Mouse (Mus musculus): ENCODE measurements at regions not wholly inside any gene's neighbourhood (a gene's known extent, or its start where the extent isn't known, plus 50 kb on each side); places are given as distances from the start of the nearest gene placed in this dataset.
A peak's percentile ranks its signal among the peaks of the same experiment; 100 is the strongest.
"Not testable (repeated sequence)": the region's sequence is repeated elsewhere in the genome, so short reads cannot be mapped to it uniquely, and the experiment has no call there.

DNA sequence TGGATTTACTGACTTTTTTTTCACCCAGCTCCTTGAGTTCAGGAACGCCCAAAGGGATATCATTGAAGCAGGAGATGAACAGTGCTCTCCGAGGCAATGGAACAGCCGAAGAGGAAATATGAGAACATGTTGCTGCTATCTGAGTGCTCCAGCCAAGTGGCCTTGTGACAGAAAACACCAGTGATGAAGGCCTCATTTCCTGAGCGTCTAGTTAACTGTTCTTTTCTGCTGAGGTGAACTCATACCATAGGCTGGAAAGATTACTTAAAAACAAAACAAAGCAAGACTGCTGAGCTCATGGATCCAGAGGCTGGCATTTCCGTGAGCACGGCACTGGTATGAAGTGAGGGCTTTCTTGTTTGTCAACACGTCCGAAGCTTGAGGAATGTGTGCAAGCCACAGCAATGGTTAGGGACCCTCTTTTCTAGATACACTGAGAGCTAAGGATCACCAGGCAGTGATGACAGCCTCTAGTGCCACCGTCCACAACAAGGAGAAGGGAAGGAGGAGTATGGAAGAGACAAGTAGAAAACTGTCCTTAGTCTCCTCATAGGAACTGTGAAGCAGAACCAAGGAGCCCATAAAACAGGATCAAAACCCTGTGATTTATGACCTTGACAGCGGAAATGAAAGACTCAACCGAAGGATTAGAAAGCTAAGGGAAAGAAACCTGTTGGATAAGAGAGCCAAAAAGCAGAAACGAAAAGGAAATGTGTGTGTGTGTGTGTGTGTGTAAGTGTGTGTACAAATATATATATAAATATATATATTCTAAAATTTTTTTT lies 200.4 kb downstream of the Fam43a start:
- no peak for DNase-seq (ENCODE audit: low spot score in 2 of 2)

DNA sequence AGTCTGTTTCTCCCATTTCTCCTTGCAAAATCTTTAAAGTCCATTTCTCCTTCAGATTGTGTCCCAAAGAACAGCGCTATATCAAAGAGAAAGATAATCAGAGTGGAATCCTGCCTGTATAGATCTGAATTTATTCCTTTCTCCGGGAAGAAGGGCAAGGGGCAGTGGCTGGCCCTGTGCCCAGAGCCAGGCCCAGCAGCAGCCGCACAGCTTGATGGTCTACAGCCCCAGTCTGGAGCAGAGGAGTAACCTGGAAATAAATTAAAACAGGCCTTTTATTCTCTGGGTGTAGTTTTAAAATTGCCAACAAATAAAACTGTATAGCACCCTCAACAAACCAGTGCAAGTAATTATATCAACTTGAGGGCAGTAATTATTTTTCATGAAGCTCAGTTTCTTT lies 204.5 kb downstream of the Fam43a start:
- DNase-seq (ENCODE audit: low spot score in 2 of 2): no peak

DNA sequence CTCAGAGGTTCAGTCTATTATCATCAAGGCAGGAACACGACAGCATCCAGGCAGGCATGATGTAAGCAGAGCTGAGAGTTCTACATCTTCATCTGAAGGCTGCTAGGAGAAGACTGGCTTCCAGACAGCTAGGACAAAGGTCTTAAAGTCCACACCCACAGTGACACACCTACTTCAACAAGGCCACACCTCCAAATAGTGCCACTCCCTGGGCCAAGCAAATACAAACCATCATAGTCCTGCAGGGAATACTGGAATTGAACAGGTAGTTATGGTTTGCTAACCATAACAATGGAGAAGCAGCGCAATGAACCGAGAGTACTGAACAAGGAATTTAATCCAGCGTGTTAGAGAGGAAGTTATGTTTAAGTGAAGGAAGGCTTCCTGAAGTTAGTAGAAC lies 206.7 kb downstream of the Fam43a start:
- DNase-seq (ENCODE audit: low spot score in 2 of 2): not testable (repeated sequence)

DNA sequence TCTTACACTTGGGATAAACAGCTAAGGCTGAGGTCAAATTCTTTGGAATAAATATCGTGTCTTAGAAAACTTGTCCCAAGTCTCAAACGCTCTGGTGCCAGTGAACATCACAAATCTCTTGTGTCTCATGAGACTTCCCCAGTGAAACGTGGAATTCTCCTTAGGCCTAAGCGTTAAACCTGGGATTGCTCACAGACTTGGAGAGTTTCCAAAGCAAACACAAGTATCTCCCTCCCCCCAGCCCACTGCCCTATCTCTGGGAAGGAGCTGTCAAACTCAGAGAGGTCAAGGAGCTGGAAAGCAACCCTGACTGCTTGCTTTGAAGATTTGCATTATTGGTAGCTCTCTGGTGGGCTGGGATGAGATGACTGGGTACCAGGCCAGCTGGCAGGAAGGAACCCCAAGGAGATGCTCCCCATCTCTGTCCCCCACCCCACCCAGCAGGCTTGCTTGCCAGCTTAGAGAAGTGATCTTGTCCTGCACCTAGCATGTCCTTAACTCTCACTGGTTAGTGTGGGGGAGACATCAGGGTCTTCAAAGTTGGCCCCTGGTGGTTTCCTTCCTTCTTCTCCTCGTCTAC lies 219.1 kb downstream of the Fam43a start:
- DNase-seq (ENCODE audit: low spot score in 2 of 2): no peak

DNA sequence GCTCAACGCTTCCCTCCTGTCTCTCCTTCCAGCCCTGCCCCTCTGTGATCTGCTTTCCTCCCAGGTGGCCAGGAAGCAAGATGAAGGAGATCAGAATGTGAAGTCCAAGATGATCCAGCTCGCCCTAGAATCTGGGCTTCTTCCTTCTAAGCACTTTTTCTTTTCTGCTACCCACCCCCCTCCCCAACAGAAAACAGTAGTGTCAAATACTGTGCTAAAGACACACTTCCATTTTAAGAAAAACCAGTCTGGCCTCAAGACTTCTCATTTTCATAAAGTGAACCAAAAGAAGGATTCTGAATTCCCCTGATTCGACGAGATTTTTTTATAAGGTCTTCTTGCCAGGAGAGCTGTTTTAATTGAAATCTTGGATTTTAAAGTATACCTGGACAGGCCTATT lies 219.8 kb downstream of the Fam43a start:
- DNase-seq (ENCODE audit: low spot score in 2 of 2): no peak

DNA sequence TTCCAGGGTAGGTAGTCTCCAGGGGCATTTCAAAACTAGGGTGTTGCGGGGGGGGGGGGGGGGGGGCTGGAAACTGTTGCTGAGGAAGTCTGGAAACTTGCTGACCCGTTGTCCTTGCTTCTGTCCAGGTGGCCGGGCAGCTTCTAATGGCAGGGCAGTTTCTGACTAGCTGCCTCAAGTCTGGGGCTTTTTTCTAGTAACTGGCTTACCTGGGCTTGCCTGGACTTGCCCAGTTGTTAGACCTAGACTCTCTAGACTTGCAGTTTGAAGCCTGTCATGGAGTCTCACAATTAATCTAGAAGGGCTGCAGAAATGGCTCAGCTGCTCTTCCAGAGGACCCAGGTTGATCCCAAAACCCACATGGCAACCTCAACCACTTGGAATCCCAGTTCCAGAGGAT lies 220.7 kb downstream of the Fam43a start:
- DNase-seq (ENCODE audit: low spot score in 2 of 2): no peak

DNA sequence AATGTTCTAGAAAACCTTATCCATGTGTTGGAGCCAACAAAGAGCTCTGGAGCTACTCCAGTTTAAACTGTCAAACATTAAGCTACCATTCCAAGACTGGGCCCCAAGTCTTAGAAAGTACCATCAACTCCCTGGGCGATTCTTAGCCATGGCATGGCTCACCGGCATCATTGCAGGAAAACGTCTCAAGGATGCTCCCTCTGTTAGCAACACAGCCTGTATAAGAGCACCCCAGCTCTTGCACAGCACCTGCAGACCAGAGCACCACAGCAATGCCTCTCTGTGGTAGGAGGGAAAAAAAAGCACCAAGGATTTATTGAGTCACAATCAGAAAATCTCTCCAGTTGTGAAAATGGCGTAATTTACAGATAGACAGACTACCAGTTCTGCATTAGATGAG lies 221.2 kb downstream of the Fam43a start:
- DNase-seq (ENCODE audit: low spot score in 2 of 2): no peak

DNA sequence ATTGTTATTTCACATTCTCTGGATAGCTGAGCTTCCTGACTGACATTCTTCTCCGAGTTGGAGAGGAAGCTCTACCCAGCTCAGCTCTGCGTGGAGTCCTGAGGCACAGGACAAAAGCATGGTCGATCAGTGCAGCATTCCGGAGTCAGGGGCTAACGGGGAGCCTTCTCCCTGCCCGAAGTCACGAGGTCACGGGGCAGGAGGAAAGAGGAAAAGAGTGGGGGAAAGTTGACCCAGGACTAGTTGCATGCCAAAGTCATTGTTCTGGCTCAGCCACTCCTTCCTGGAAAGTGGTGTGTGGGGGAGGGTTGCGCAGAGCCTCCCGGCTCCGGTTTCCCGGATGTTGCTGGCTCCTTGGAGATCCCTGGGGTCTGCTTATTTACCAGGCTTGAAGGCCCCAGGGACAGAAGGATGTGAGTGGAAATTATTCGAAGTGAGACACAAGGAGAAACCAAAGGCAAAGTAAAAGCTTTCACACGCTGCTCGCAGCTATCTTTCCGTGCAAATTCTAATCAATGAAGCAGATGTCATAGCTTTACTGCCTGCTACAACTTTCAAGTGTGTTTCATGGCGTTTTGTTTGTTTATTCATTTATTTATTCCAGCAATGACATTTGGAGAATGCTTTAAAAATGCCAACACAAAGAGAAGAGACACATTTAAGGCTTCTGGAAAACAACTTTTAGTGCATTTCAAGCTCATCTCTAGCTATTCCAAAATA lies 221.8 kb downstream of the Fam43a start:
- peak in 1 of 2 experiments; percentile 67 for DNase-seq (ENCODE audit: low spot score in 2 of 2)

DNA sequence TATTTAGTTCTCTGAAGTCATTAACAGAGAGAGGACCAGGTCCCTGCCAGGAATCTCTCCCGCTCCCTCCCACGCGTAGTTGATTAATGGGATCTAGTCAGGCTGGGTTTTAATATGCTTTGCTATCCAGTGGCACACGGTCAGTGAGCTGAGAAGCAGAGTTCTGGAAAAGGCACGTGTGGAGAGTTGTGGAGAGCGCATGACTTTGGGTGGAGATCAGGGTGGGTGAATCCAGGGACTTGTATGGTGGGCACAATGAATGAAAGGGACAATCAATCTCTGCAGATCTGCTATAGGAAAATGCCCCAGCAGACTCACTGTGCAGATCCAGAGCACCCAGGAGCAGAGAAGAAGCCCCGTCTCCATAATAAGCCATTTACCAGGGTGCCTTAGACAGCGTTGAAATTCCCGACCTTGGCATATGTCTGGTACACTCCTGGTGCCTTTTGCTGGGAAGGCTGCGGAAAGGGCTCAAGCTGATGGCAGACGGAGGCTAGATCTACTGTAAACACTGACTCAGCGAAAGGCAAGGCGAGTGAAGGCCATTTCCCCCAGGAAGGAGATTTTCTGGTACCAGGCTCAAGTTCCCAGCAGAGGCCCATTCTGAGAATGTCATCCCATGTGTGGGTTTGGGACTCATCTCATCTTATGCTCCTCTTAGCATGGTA lies 222.5 kb downstream of the Fam43a start:
- DNase-seq (ENCODE audit: low spot score in 2 of 2): peak in 1 of 2 experiments; percentile 41

DNA sequence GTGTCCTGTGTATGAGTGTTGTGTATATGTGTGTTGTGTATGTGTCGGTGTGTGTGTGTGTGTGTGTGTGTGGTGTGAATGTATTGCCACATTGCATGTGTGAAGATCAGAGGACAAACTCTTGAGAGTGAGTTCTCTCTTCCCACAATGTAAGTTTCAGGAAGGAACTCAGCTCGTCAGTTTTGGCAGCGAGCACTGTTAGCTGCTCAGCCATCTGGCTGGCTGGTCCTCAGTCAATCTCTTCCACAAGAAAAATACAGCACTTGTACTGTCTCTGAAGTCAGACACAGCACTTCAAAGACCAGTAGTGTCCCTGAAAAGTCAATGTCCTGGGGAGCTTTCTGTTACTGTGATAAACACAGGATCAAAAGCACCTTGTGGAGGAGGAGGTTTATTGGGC lies 226.6 kb downstream of the Fam43a start:
- DNase-seq (ENCODE audit: low spot score in 2 of 2): no peak

DNA sequence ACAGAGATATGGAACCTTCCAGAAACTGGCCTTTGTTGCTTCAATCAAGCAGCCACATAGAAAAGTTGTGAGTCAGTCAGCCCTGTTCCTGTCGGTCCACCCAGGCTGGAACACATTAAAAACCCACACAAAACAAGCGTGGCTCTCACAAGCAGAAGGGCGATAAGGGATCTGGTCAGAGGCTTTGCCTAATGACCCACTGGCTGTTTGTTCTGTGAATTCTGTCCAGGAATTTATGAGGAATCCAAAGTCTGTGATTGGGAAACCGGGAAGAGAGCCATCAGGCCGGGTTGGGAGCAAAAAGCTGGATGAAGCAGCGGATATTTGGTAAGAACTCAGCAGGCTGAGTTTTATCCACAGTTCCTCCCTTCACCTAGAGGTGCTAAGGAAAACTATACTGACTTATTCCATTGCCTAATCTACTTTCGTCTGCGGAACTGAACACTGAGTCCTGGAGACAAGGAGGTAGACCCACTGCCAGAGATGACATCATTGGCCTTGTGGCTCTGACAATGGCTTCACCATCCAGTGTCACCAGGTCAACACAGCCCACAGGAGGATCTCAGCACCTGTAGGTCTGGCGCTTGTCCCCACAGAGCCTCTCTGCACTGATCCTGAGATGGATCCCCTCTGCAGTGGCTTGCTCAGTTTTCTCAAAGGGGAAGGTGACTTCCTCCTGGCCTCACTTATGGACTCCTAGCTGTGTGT lies 228.5 kb downstream of the Fam43a start:
- peak; percentile 67 to 71 for DNase-seq (ENCODE audit: low spot score in 2 of 2)

DNA sequence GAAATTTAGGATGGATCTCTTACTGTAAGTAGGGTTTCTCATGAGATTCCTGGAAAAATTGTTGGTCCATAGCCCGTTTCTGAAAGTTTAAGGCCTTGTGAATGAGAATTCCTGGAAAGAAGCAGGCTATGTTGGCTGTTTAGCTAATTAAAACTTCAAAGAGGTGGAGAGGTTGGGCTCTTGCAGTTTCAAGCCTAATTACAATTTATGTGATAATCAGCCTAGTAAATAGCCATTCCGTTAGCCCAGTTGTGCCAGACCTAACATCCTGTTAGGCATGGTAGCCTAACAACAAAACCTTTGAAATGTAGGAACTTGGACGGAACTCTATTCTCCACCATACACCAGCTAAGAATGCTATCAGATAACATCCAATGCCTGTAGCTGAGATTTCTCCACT lies 235.0 kb downstream of the Fam43a start:
- DNase-seq (ENCODE audit: low spot score in 2 of 2): no peak

DNA sequence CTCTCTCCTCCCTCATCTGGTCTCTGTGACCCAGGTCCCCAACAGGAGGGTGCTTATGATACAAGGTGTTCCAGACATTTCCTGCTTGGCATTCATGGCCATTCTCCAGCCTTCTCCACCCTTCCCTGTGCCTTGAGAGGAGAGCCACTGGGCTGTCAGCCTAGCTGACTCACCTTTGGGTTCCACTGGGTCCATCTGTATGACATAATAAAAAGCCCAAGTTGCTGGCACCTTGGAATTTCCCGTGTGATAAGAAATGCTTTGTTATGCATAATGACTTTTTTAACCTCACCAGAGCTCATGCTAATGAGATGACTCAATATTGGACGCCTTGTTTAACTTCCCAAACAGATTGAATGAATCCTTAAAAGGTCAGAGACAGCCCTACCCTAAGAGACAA lies 236.2 kb downstream of the Fam43a start:
- DNase-seq (ENCODE audit: low spot score in 2 of 2): no peak

DNA sequence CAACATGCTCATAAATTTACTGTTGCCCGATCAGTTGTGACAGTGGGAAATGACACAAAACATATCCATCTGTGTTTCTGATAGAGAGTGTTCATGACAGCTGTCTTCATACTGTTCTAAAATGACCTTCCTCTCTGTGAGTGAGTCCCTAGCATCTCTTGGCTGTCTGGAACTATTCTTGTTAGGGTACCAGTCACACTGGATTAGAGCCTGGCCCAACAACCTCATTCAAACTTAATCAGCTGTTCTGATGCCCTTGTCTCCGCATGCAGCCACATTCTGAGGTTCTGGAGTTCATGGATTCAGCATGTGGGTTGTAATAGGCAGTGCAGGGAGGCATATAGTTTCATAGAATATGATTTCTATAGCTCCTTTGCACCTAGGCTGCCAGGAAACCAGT lies 238.4 kb downstream of the Xxylt1 start:
- no peak for DNase-seq (ENCODE audit: low spot score in 2 of 2)

DNA sequence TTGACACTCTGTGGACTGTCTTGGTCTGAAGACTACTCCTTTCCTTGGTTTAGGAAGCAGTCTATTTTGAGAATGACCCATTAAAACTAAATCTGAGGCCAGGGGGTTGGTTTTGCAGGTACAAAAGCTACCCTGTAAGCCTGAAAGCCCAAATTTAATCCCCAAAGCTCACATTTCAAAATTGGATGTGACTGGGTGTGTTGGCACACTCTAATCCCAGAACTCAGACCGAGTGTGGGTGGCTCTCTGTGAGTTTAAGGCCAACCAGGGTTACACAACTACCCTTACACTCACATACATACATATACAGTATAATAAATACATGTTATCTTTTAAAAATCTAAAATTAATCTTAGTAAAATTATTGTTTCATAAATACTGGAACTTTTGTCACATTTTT lies 228.6 kb downstream of the Xxylt1 start:
- DNase-seq (ENCODE audit: low spot score in 2 of 2): no peak

DNA sequence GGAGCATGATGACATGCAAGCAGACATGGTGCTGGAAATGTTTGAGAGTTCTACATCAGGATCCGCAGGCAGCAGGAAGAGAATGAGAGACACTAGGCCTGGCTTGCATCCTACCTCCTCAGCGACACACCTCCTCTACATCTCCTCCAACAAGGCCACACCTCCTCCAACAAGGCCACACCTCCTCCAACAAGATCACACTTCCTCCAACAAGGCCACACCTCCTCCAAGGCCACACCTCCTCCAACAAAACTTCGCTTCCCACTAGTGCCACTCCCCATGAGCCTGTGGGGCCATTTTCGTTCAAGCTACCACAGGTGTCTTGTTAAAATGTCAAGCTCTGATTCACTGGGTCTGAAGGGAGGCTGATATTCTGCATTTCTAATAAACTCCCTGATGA lies 226.5 kb downstream of the Xxylt1 start:
- DNase-seq (ENCODE audit: low spot score in 2 of 2): no peak

DNA sequence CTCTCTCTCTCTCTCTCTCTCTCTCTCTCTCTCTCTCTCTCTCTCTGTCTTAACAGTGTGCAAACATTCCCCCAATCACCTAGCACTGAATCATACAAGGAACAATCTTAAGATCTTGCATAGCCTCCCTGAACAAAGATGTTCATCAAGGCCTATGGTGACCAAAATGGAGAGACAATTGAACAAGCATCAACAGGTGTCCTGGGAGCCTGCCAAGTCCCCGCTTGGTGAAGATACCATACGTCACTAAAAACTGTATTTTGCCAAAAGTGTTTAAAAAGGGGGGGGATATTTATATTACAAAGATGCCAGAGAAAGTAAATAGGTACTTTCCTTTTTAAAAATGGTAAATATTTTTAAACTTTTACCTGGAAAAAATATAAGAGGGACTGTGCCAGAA lies 223.6 kb downstream of the Xxylt1 start:
- DNase-seq (ENCODE audit: low spot score in 2 of 2): no peak

DNA sequence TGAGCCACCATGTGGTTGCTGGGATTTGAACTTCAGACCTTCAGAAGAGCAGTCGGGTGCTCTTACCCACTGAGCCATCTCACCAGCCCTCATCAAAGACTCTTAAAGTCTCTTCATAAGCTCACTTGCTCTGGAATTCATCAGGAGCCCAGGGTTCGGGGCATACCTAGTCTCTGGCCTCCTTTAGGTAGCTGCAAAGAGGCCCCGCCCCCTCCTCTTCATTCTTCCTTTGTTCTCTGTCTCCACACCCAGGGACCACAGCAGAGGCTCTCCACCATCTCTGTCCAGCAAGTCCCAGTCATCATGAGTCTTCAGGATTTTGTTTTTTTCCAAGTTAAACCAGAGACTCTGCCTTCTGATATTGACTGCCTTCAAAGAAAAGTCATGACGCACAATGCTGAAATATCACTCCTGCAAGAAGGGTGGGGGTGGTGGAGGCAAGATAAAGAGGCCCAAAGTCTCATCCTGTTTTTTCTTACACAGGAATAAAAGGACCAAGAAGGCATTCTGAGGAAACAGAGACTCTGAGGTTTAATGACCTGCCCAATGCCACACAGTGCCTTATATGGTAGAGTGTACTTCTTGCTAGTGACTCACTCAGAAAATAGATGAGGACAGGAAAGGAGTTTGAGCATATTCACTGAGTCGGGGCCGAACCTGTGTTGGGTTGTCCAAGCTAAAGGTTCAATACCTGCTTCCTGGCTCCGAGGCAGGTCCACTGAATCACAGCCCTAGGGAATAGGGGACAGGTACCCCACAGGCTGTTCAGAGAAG lies 211.9 kb downstream of the Xxylt1 start:
- DNase-seq (ENCODE audit: low spot score in 2 of 2): no peak

DNA sequence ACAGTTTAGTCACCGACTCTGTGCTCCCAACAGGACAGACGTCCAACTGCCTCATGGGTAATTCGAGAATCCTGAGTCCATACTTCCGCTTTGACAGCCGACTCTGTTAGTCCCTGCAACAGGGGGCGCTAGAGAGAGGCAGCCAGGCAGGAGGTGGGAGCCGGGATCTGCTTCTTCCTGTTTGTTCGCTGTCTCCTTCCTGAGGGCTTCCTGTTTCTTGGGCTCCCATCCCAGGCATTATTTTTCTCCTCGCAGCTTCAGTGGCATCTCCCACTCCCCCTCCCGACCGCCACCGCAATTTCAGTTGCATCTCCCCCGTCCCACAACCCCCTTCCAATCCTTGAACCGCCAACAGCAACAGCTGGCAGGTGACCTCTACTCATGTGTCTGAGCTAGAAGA lies 211.1 kb downstream of the Xxylt1 start:
- peak in 1 of 2 experiments; percentile 42 for DNase-seq (ENCODE audit: low spot score in 2 of 2)

DNA sequence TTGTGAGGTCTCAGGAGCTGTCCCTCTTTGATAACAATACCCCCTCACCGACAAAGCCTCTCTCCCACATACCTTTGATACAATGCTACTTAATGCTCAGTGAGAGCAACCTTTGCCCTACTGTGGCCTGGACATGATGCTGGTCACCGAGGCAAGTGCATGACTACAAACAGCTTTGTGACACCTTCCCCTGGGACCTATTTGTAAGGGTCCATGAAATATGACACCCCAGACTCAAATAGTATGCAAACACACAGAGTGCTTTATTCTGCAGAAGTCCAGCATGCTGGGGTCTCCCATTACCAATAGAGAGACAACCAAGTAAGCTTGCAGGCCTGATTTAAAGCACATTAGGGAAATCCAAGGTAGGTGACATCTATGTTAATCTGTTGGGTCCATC lies 210.6 kb downstream of the Xxylt1 start:
- DNase-seq (ENCODE audit: low spot score in 2 of 2): no peak

DNA sequence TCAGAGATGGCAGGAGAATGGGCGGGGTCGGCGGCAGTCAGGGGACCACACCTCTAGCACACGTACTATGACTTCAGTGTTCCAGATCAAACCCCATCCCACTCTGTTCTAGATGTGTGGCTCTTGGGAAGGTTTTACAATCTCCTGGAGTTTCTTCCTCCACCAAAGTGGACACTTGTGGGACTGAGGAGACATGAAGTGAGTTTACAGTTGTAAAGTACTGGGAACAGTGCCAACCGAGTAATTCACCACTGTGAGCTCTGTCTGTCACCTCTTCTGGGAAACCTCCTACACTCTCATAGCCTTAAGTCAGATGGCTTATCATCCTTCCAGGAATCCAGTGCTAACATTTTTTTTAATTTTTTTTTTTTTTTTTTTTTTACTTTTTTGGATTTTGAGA lies 209.1 kb downstream of the Xxylt1 start:
- DNase-seq (ENCODE audit: low spot score in 2 of 2): no peak

Data from urinary bladder, postnatal 36 days (tissue).